Mouse (Mus musculus) adrenal gland, postnatal 14 days (tissue): ENCODE results near the gene Zranb2. TPM values are rescaled to one million over a fixed set of nuclear protein-coding genes. Genes with fewer than 3 reads are reported as not detected.

Experiments used
- DNase-seq: peaks from one replicate; pipeline ENCODE4 v3.0.0; 2021; ENCODE audit warnings: mixed read lengths
- long read RNA-seq, 2 experiments: library from polyadenylated mRNA; stranded (forward); transcript quantifications; one replicate each; pipeline ENCODE4 v2.0.0; 2021
- total RNA-seq: library from RNA; stranded (reverse); gene quantifications from 2 replicates; pipeline ENCODE4 v1.2.3, GENCODE M21; 2021

The Zranb2 gene
- 72.5 and 78.9 TPM in 2 replicates for total RNA-seq
- long read RNA-seq, experiment 1, transcript Zranb2-203 (10 exons, 2,924 nt), result major isoform, 94 of 114 reads
- long read RNA-seq, experiment 1, partial matches to known transcripts, result 2 of 114 reads
- long read RNA-seq, experiment 1, other reads (novel, unspliced or antisense), result 14 of 114 reads
- long read RNA-seq, experiment 2, transcript Zranb2-202 (11 exons, 2,737 nt), result minor isoform, 5 of 76 reads
- long read RNA-seq, experiment 2, transcript Zranb2-203 (10 exons, 2,924 nt), result major isoform, 60 of 76 reads
- long read RNA-seq, experiment 2, partial matches to known transcripts, result 4 of 76 reads
- long read RNA-seq, experiment 2, other reads (novel, unspliced or antisense), result 6 of 76 reads

DNA sequence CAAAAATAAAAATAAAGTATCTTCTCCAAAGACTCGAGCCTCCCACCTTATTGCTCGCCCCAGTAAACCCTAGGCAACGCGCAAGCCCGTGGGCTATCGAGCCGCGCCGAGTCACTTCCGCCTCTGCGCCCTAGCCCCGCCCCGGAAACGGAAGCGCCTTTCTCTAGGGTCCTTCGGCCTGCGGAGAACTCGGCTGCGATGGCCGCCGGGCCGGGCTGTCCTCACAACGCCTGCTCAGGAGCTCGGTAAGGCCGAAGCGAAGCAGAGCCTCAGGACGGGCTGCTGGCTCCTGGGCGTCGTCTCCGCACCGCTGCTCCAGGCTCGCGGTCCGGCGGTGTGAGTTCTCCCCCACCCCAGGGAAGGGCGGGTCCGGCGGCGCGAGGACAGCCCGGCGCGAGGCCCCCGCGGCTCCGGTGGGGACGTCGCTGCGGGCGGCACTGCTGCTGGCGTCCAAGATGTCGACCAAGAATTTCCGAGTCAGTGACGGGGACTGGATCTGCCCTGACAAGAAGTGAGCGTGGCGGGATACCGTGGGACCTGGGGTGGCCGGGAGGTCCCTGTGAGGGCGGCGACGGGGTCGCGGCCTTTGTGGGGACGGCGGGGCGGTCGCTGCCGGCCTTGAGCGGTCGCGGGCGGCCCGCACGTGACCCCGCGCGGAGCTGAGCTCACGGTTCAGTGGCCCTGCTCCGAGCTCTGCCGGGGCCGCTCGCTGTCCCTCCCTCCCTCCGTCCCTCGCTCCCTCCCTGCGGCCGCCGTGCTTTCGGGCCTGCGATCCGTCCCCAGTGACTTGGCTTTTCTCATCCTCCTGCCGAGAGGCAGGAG lies at the start of gene Zranb2:
Gene Zranb2, plus strand, starts transcription at position 197 of the 822 bp plus-strand sequence.
- peak; percentile 96 for DNase-seq

GRCm38 (mm10) chr3:157492043-157492442 lies 41.9 kb upstream of the Zranb2 start:
- no peak for DNase-seq

GRCm38 (mm10) chr3:157502216-157502615 lies 31.7 kb upstream of the Zranb2 start:
- no peak for DNase-seq

- DNase-seq, result no peak
These were observed 19.7 kb upstream of the Zranb2 start for GRCm38 (mm10) chr3:157514116-157514796.

DNA sequence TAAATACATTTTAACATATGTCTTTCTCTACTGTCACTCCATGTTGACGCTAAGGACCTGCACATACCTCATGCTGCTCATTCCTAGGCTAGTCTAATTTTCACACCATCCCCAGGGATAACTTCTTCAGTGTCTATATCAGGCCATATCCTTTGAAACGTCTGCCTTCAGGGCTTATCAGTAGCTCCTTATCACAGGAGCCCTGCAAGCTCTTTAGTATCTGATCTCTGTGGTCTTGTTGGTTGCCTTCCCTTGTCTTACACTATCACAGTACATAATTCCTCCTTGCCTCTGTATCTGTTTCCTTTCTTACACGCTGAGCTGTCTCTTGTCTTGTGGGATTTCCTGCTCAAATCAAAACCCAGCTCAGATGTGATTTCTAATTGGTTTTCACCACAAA lies 17.5 kb upstream of the Zranb2 start:
- no peak for DNase-seq

- DNase-seq, result no peak
These were observed 16.0 kb upstream of the Zranb2 start for GRCm38 (mm10) chr3:157517992-157518391.

GRCm38 (mm10) chr3:157520433-157520832 lies 13.5 kb upstream of the Zranb2 start:
- DNase-seq, result peak; percentile 34

GRCm38 (mm10) chr3:157523834-157524233 lies 10.1 kb upstream of the Zranb2 start:
- DNase-seq, result no peak

DNA sequence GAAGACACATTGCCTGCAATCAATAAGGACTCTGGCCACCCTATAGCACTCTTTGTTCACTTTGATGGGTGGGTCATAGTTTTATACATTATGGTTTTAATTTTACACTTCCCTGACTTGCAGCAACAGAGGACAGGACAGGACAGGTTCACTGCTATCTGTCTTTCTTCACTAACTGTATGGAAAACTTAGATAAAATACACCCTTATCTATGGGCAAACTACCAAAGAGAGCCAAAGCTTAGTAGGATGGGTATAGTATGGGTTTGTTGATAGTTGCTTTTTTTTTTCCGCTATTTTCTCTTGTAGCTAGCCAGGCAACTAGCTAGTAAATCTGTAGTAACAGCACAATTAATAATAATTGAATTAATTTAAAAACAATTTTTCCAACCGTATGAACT lies 2.4 kb upstream of the Zranb2 start:
- no peak for DNase-seq

- peak; percentile 8 for DNase-seq
These were observed 941 bp downstream of the Zranb2 start for GRCm38 (mm10) chr3:157534786-157535415.

- no peak for DNase-seq
These were observed 15.4 kb downstream of the Zranb2 start for GRCm38 (mm10) chr3:157549323-157549722.

GRCm38 (mm10) chr3:157549758-157550600 lies 16.0 kb downstream of the Zranb2 start:
- no peak for DNase-seq

GRCm38 (mm10) chr3:157565196-157565595 lies 31.2 kb downstream of the Zranb2 start:
- DNase-seq, result peak; percentile 35

DNA sequence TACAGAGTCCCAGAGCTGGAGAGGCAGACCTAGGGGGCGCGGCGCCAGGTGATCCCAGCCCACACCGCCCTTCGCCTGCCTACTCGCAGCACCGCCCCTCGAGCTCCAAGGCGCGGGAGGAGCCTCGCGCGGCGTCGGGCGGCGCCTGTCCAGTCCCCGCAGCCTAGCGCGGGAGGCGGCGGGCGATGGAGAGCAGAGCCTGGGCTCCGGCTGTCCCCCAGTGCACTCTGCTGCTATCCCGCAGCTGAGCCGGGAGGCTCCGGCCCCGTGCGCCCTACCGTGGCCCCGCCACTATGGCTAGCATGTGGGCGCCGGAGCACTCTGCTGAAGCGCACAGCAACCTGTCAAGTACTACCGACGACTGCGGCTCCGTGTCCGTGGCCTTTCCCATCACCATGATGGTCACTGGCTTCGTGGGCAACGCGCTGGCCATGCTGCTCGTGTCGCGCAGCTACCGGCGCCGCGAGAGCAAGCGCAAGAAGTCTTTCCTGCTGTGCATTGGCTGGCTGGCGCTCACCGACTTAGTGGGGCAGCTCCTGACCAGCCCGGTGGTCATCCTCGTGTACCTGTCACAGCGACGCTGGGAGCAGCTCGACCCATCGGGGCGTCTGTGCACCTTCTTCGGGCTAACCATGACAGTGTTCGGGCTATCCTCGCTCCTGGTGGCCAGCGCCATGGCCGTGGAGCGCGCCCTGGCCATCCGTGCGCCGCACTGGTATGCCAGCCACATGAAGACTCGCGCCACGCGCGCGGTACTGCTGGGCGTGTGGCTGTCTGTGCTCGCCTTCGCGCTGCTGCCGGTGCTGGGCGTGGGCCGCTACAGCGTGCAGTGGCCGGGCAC lies 33.0 kb downstream of the Zranb2 start, which contains the start of gene Ptger3:
Gene Ptger3, plus strand, starts transcription at position 168 of the 841 bp plus-strand sequence.
- peak; percentile 54 for DNase-seq

DNA sequence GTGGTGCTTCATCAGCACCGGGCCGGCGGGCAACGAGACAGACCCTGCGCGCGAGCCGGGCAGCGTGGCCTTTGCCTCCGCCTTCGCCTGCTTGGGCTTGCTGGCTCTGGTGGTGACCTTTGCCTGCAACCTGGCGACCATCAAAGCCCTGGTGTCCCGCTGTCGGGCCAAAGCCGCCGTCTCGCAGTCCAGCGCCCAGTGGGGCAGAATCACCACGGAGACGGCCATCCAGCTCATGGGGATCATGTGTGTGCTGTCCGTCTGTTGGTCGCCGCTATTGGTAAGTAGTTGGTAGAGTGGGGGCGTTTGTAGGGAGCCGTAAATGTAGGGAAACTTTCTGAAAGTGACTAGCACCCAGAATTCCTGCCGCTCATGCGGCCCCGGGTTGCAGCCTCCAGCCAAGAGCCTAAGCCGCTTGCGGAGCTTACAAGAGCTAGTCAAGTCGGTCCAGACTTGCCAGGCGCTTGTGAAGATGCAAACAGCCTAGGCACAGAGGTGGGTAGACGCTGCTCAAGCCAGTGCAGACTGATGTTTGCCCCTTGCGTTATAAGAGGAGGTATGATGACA lies 33.7 kb downstream of the Zranb2 start:
- DNase-seq, result peak; percentile 47

DNA sequence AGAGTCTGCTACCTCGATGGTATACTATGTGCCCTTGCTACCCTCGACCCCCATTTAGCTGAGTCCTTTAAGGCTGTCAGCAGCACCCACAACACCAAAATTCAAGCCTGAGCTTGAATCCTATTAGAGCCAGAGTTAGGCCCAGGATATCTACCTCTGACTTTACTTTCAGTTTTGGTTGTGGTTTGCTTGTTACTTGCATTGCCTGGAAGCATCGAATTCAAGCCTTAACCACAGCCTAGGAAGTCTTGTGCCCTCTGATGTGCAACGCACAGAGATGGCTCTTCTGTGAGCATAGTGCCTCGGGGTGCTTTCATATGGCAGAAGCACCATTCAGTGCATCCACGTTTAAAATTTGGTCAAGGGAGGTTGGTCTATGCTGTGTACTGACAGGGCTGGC lies 38.1 kb downstream of the Zranb2 start:
- no peak for DNase-seq

GRCm38 (mm10) chr3:157575441-157576342 lies 41.7 kb downstream of the Zranb2 start:
- DNase-seq, result peak; percentile 79

GRCm38 (mm10) chr3:157576343-157576722 lies 42.4 kb downstream of the Zranb2 start:
- peak; percentile 24 for DNase-seq

- no peak for DNase-seq
These were observed 42.9 kb downstream of the Zranb2 start for GRCm38 (mm10) chr3:157576862-157577261.
